Mouse (Mus musculus) olfactory bulb, adult 2 months (tissue): ENCODE measurements around the gene Uprt.

ENCODE experiments used
- CTCF ChIP-seq: fragments of 200-500 bp; IDR thresholded peaks from 2 replicates; pipeline ENCODE4 v1.5.1; 2012; ENCODE audit warnings: low read depth, mild to moderate bottlenecking, low read length, moderate library complexity; ENCODE audit not compliant: insufficient read depth
- POLR2A ChIP-seq: fragments of 200-500 bp; IDR thresholded peaks from 2 replicates; pipeline ENCODE4 v1.6.1; 2012; ENCODE audit warnings: mild to moderate bottlenecking, low read depth, low read length, moderate library complexity; ENCODE audit not compliant: insufficient read depth

GRCm38 (mm10) chrX:104501765-104502164 is 19.1 kb downstream of the Uprt start:
- TF ChIP-seq CTCF (no peak), POLR2A (no peak)
